Mouse (Mus musculus) forebrain, embryonic 13.5 days (tissue): ENCODE results near the gene Rhoj. TPM values are rescaled to one million over a fixed set of nuclear protein-coding genes. Genes with fewer than 3 reads are reported as not detected.

Experiments
- ATAC-seq: fragments of 200-750 bp; cut with Nextera tagmentation; 2 replicates; pipeline ENCODE4 v1.8.0; 2017
- H3K27ac ChIP-seq: fragments of 300-500 bp; sonication (generic); 2 replicates; pipeline ENCODE4 v1.5.1; 2015; ENCODE audit warnings: inconsistent platforms, mild to moderate bottlenecking, moderate library complexity
- H3K27me3 ChIP-seq: fragments of 300-500 bp; sonication (generic); 2 replicates; pipeline ENCODE4 v1.6.1; 2015; ENCODE audit warnings: mild to moderate bottlenecking, inconsistent platforms
- H3K36me3 ChIP-seq: fragments of 300-500 bp; sonication (generic); 2 replicates; pipeline ENCODE4 v1.6.1; 2015; ENCODE audit warnings: mild to moderate bottlenecking, inconsistent platforms; ENCODE audit not compliant: poor library complexity, severe bottlenecking
- H3K4me1 ChIP-seq: fragments of 300-500 bp; sonication (generic); 2 replicates; pipeline ENCODE4 v1.6.1; 2015; ENCODE audit warnings: inconsistent platforms
- H3K4me2 ChIP-seq: fragments of 300-500 bp; sonication (generic); 2 replicates; pipeline ENCODE4 v1.6.1; 2015; ENCODE audit warnings: inconsistent platforms, mild to moderate bottlenecking, moderate library complexity
- H3K4me3 ChIP-seq: fragments of 300-500 bp; sonication (generic); 2 replicates; pipeline ENCODE4 v1.5.1; 2015; ENCODE audit warnings: mild to moderate bottlenecking, inconsistent platforms
- H3K9ac ChIP-seq: fragments of 300-500 bp; sonication (generic); 2 replicates; pipeline ENCODE4 v1.6.1; 2015; ENCODE audit warnings: mild to moderate bottlenecking, inconsistent platforms
- H3K9me3 ChIP-seq: fragments of 300-500 bp; sonication (generic); replicated peaks from 2 replicates; pipeline ENCODE4 v1.6.1; 2016; ENCODE audit warnings: inconsistent platforms
- WGBS: fragments of 180-500 bp; shearing (Covaris S2); methylation state at CpG from one replicate; pipeline ENCODE4 v1.1.7; 2015; 5-methylcytosine and 5-hydroxymethylcytosine counted together
- polyA plus RNA-seq: library from polyadenylated mRNA; unstranded; fragments of >200 nt; fragmentation: Nextera tagmentation; extraction: Ambion mirVana; gene quantifications from 2 replicates; pipeline ENCODE4 v1.2.1, GENCODE M21; 2015

The Rhoj gene
- polyA plus RNA-seq, 1 experiment from 2014 or later: 16.6 TPM

- H3K9me3 ChIP-seq: no peaks in the 10 kb centered on the region
- H3K27me3 ChIP-seq: no peaks in the 10 kb centered on the region
- no peak overlapping the region for H3K9ac ChIP-seq
- no peak overlapping the region for H3K27ac ChIP-seq
- 92% methylated on average over 10 of the region's 10 CpGs for WGBS
- no peaks in the 10 kb centered on the region for H3K36me3 ChIP-seq
- no peak overlapping the region for H3K4me3 ChIP-seq
- no peak overlapping the region for H3K4me2 ChIP-seq
- H3K4me1 ChIP-seq: no peaks in the 10 kb centered on the region
- no peak for ATAC-seq
Measured at GRCm38 (mm10) chr12:75374437-75374836, 66.3 kb downstream of the Rhoj start.

GRCm38 (mm10) chr12:75375060-75375459 lies 66.9 kb downstream of the Rhoj start:
- H3K27me3 ChIP-seq: no peaks in the 10 kb centered on the region
- no peak overlapping the region for H3K4me3 ChIP-seq
- no peaks in the 10 kb centered on the region for H3K4me1 ChIP-seq
- H3K9me3 ChIP-seq: no peaks in the 10 kb centered on the region
- no peak overlapping the region for H3K9ac ChIP-seq
- H3K4me2 ChIP-seq: no peak overlapping the region
- ATAC-seq: no peak
- WGBS: 86% methylated on average over 12 of the region's 12 CpGs
- no peaks in the 10 kb centered on the region for H3K36me3 ChIP-seq
- no peak overlapping the region for H3K27ac ChIP-seq

- ATAC-seq: no peak
- 87% methylated on average over 6 of the region's 6 CpGs for WGBS
- Histone ChIP-seq H3K27ac (no peak overlapping the region), H3K36me3 (no peaks in the 10 kb centered on the region), H3K9ac (no peak overlapping the region), H3K27me3 (no peaks in the 10 kb centered on the region), H3K4me3 (no peak overlapping the region), H3K4me2 (no peak overlapping the region), H3K9me3 (no peaks in the 10 kb centered on the region), H3K4me1 (no peaks in the 10 kb centered on the region)
Measured at GRCm38 (mm10) chr12:75376126-75376525, 68.0 kb downstream of the Rhoj start.

DNA sequence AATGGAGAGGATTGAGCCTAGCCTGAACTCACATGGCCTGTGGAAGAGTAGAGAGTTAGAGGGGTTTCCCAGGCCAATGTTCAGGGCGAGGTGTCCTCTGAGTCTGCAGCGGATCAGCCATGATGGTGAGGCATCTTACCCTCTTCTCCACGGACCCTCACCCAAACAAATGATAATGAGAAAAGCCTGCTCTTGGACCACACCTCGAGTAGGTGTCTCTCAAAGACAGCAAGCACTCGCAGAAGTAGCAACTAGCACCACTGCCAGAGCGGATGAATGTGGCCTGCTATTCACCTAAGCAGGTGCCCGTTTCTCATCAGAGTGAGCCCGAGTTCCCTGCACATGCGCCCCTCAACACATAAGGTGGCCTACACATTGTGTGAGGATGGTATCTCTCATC lies 78.6 kb downstream of the Rhoj start:
- Histone ChIP-seq H3K4me1 (no peaks in the 10 kb centered on the region), H3K27ac (no peak overlapping the region), H3K4me2 (no peak overlapping the region), H3K9ac (no peak overlapping the region), H3K4me3 (no peak overlapping the region), H3K27me3 (no peaks in the 10 kb centered on the region), H3K36me3 (no peaks in the 10 kb centered on the region), H3K9me3 (no peaks in the 10 kb centered on the region)
- no peak for ATAC-seq
- WGBS: 88% methylated on average over 9 of the region's 9 CpGs

DNA sequence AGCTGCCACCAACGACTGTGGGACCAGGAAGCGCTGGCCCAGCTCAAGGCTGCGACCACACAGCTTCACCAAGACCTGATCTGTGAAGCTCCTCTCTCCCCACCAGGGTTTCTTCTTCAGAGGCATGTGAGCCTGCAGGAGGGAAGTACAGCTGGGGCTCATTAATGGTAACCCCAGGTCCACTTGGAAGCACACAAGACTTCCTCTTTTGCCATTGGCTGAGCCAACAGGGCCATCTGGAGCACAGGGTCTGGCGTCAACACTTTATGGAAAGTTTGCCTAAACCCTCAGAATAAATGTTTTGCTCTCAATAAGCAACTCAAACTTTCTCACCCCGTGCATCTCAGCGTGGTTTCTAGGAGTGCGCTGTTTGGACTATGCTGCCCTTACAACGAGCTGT lies 79.0 kb downstream of the Rhoj start:
- H3K9ac ChIP-seq: no peak overlapping the region
- no peak overlapping the region for H3K4me3 ChIP-seq
- no peak overlapping the region for H3K27ac ChIP-seq
- no peaks in the 10 kb centered on the region for H3K9me3 ChIP-seq
- no peak for ATAC-seq
- no peak overlapping the region for H3K4me2 ChIP-seq
- H3K27me3 ChIP-seq: no peaks in the 10 kb centered on the region
- WGBS: 87% methylated on average over 8 of the region's 8 CpGs
- no peaks in the 10 kb centered on the region for H3K4me1 ChIP-seq
- H3K36me3 ChIP-seq: no peaks in the 10 kb centered on the region

GRCm38 (mm10) chr12:75387846-75388245 lies 79.7 kb downstream of the Rhoj start:
- no peak for ATAC-seq
- H3K9ac ChIP-seq: no peak overlapping the region
- no peak overlapping the region for H3K4me3 ChIP-seq
- H3K27me3 ChIP-seq: no peaks in the 10 kb centered on the region
- WGBS: 94% methylated on average over 15 of the region's 15 CpGs
- no peaks in the 10 kb centered on the region for H3K36me3 ChIP-seq
- H3K4me2 ChIP-seq: no peak overlapping the region
- H3K4me1 ChIP-seq: no peaks in the 10 kb centered on the region
- no peaks in the 10 kb centered on the region for H3K9me3 ChIP-seq
- H3K27ac ChIP-seq: no peak overlapping the region

- no peak for ATAC-seq
- WGBS: 93% methylated on average over 9 of the region's 9 CpGs
- no peak overlapping the region for H3K27ac ChIP-seq
Measured at GRCm38 (mm10) chr12:75388521-75388920, 80.4 kb downstream of the Rhoj start.

DNA sequence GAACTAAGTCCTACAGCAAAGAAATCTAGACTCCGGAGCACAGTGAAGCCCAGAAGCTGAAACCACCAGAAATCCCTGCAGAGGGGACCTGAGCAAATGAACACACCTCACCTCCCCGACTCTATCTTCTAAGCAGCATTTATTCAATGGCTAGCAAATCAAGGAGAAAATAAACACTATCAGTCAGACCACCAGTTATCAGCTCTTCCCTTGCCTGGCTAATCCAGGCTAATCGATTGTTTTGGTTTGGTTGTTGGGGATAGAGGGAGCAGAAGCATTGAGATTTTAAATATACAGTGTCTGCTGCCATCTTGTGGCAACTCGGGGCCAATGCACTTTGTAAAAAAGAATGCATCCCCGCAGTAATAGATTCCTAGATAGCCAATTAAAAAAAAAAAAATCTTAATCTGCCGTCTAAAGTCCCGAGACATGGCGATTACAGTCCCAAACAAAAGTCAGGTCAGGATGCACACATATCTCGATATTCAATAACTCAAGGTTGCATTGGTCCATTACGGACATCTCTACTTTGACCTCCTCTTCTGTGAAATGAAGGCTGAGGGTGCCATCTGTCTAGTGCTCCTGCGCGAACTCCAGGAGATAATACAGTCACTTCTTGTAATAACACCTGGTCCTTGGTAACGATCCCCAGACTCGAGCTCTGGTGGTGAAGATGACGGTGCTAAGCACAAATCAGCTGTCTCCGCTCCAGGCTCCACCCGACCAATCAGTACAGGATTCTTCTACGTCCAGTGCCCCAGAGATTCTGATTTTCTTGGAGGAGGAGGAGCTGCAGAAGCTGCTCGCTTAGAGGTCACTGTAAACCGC lies 81.4 kb downstream of the Rhoj start:
- ATAC-seq: peak; percentile 78
- H3K27ac ChIP-seq: no peak overlapping the region
- H3K36me3 ChIP-seq: no peaks in the 10 kb centered on the region
- H3K4me1 ChIP-seq: no peaks in the 10 kb centered on the region
- H3K4me3 ChIP-seq: 0 out of 2 replicates have a peak overlapping the region, but pooled peaks have one; percentile 4
- no peak overlapping the region for H3K9ac ChIP-seq
- 40% methylated on average over 20 of the region's 20 CpGs for WGBS
- peak overlapping the region; percentile 33; the same call in 1 of the 2 replicates for H3K4me2 ChIP-seq
- H3K9me3 ChIP-seq: no peaks in the 10 kb centered on the region
- no peaks in the 10 kb centered on the region for H3K27me3 ChIP-seq

More at GRCm38 (mm10) chr12:75388521-75388920, 80.4 kb downstream of the Rhoj start:
- no peak overlapping the region for H3K4me3 ChIP-seq
- H3K36me3 ChIP-seq: no peaks in the 10 kb centered on the region
- H3K4me2 ChIP-seq: no peak overlapping the region
- H3K4me1 ChIP-seq: no peaks in the 10 kb centered on the region
- no peaks in the 10 kb centered on the region for H3K9me3 ChIP-seq
- no peaks in the 10 kb centered on the region for H3K27me3 ChIP-seq
- no peak overlapping the region for H3K9ac ChIP-seq

GRCm38 (mm10) chr12:75391526-75391925 lies 83.4 kb downstream of the Rhoj start:
- ATAC-seq: no peak
- Histone ChIP-seq H3K4me1 (no peaks in the 10 kb centered on the region), H3K36me3 (no peaks in the 10 kb centered on the region), H3K27me3 (no peaks in the 10 kb centered on the region), H3K4me2 (no peak overlapping the region), H3K9ac (no peak overlapping the region), H3K4me3 (no peak overlapping the region), H3K27ac (no peak overlapping the region), H3K9me3 (no peaks in the 10 kb centered on the region)
- 89% methylated on average over 9 of the region's 9 CpGs for WGBS

DNA sequence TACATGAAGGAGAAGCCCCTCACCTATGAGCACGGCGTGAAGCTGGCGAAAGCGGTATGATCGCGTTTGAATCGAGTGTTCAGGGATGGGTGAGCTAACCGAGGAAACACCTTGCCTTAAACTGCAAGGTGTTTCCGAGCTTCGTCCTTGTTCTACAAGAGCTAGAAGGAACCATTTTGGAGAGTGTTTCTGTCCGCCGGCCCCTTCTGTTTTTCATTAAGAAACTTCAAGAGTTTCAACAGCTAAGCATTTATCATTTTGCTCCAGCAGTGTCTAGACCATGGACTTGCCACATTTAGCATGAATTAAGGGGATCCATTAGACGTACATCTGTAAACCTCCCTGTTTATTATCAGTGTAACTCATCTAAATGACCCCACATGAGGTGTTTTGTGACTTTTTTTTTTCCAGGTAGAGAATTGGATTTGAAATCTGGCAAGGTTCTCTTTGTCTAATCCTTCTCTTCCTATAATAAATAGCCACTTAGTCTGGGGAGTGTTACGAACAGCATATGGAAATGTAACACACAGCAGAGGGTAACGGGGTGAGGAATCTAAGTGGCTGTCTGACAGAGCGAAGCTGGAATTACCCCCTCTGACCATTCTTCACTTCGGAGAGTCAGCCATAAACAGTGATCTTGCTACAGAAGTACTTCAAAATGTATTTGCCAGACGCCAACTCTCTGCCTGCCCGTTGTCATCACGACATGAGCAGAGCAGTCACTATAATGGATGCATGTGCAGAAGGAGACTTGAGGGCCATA lies 86.1 kb downstream of the Rhoj start:
- WGBS: 91% methylated on average over 20 of the region's 20 CpGs
- ATAC-seq: no peak

GRCm38 (mm10) chr12:75396616-75397015 lies 88.5 kb downstream of the Rhoj start:
- Histone ChIP-seq H3K4me2 (no peak overlapping the region), H3K27ac (no peak overlapping the region), H3K4me1 (no peaks in the 10 kb centered on the region), H3K36me3 (no peaks in the 10 kb centered on the region), H3K9ac (no peak overlapping the region), H3K9me3 (no peaks in the 10 kb centered on the region), H3K27me3 (no peaks in the 10 kb centered on the region), H3K4me3 (no peak overlapping the region)
- no peak for ATAC-seq
- 65% methylated on average over 3 of the region's 3 CpGs for WGBS

More for the DNA sequence above, 86.1 kb downstream of the Rhoj start:
- Histone ChIP-seq H3K4me1 (no peaks in the 10 kb centered on the region), H3K4me2 (no peak overlapping the region), H3K36me3 (no peaks in the 10 kb centered on the region), H3K27me3 (no peaks in the 10 kb centered on the region), H3K27ac (no peak overlapping the region), H3K4me3 (no peak overlapping the region), H3K9ac (no peak overlapping the region), H3K9me3 (no peaks in the 10 kb centered on the region)

- Histone ChIP-seq H3K27me3 (no peaks in the 10 kb centered on the region), H3K4me2 (no peak overlapping the region), H3K9ac (no peak overlapping the region), H3K4me1 (no peaks in the 10 kb centered on the region), H3K27ac (no peak overlapping the region), H3K4me3 (no peak overlapping the region), H3K36me3 (no peaks in the 10 kb centered on the region), H3K9me3 (no peaks in the 10 kb centered on the region)
- ATAC-seq: no peak
- 49% methylated on average over 7 of the region's 7 CpGs for WGBS
Measured at GRCm38 (mm10) chr12:75397077-75397476, 89.0 kb downstream of the Rhoj start.
